Mouse (Mus musculus) myocyte (in vitro differentiated cells): ENCODE measurements around the gene Efcab9. TPM values are rescaled to one million over a fixed set of nuclear protein-coding genes. Genes with fewer than 3 reads are reported as not detected.

Experiments
- H3K27me3 ChIP-seq: one replicate; pipeline ENCODE4 v1.6.1; 2011; ENCODE audit not compliant: control insufficient read depth, insufficient read depth, insufficient read length
- H3K36me3 ChIP-seq: one replicate; pipeline ENCODE4 v1.6.1; 2011; ENCODE audit not compliant: control insufficient read depth, insufficient read depth
- H3K4me2 ChIP-seq: one replicate; pipeline ENCODE4 v1.6.1; 2011; ENCODE audit warnings: low read depth, control low read depth
- H3K4me3 ChIP-seq: one replicate; pipeline ENCODE4 v1.5.1; 2011; ENCODE audit warnings: mild to moderate bottlenecking, control low read depth, moderate library complexity
- H3K79me2 ChIP-seq: one replicate; pipeline ENCODE4 v1.6.1; 2011; ENCODE audit not compliant: control insufficient read depth, insufficient read depth
- H3ac ChIP-seq: one replicate; pipeline ENCODE4 v1.6.1; 2011; ENCODE audit not compliant: control insufficient read depth, insufficient read length
- CEBPB ChIP-seq: IDR thresholded peaks from 2 replicates; pipeline ENCODE4 v1.6.1; 2011; ENCODE audit warnings: mild to moderate bottlenecking, moderate library complexity; ENCODE audit not compliant: poor library complexity, insufficient read depth, severe bottlenecking
- E2F4 ChIP-seq: IDR thresholded peaks from one replicate; pipeline ENCODE4 v1.6.1; 2011; ENCODE audit warnings: mild to moderate bottlenecking, control low read depth, moderate library complexity; ENCODE audit not compliant: insufficient read depth
- MAX ChIP-seq: IDR thresholded peaks from one replicate; pipeline ENCODE4 v1.6.1; 2011; ENCODE audit warnings: low read depth, mild to moderate bottlenecking, control low read depth
- MYOD1 ChIP-seq, 3 experiments: IDR thresholded peaks; one replicate each; pipeline ENCODE4 v1.6.1; 2011; ENCODE audit warnings: control low read depth in 2 of 3, low read depth in 2 of 3, mild to moderate bottlenecking in 2 of 3, moderate library complexity in 1 of 3; ENCODE audit not compliant: insufficient read length in 2 of 3, control insufficient read depth in 1 of 3
- POLR2A ChIP-seq: IDR thresholded peaks from one replicate; pipeline ENCODE4 v1.6.1; 2011; ENCODE audit warnings: low read depth, mild to moderate bottlenecking, control low read depth, moderate library complexity; ENCODE audit not compliant: insufficient read length
- POLR2AphosphoS2 ChIP-seq: IDR thresholded peaks from one replicate; pipeline ENCODE4 v1.6.1; 2011; ENCODE audit warnings: low read depth, control low read depth; ENCODE audit not compliant: insufficient read length
- REST ChIP-seq: IDR thresholded peaks from one replicate; pipeline ENCODE4 v1.6.1; 2011; ENCODE audit warnings: mild to moderate bottlenecking, control low read depth, moderate library complexity; ENCODE audit not compliant: insufficient read depth, insufficient read length
- SRF ChIP-seq: IDR thresholded peaks from one replicate; pipeline ENCODE4 v1.6.1; 2011; ENCODE audit warnings: low read depth; ENCODE audit not compliant: control insufficient read depth, insufficient read length
- TCF12 ChIP-seq: IDR thresholded peaks from one replicate; pipeline ENCODE4 v1.6.1; 2011; ENCODE audit warnings: mild to moderate bottlenecking, control low read depth; ENCODE audit not compliant: poor library complexity, insufficient read depth, severe bottlenecking
- TCF3 ChIP-seq: IDR thresholded peaks from one replicate; pipeline ENCODE4 v1.6.1; 2011; ENCODE audit warnings: low read depth, control low read depth; ENCODE audit not compliant: insufficient read length
- polyA plus RNA-seq: library from polyadenylated mRNA; unstranded; fragments of >200 nt; fragmentation: generic; extraction: Trizol; gene quantifications from one replicate; pipeline ENCODE4 v1.2.1, GENCODE M21; 2012; ENCODE audit warnings: missing spikeins

Efcab9 gene
- polyA plus RNA-seq, 1 experiment = 0.08 TPM

GRCm38 (mm10) chr11:32561465-32562355 lies 29.8 kb upstream of the Efcab9 start:
- H3K4me3 ChIP-seq = no peak overlapping the region
- H3ac ChIP-seq = no peak overlapping the region
- TF ChIP-seq POLR2A (no peak), TCF12 (no peak), TCF3 (no peak), REST (no peak), POLR2AphosphoS2 (no peak), CEBPB (no peak), SRF (no peak)
- H3K36me3 ChIP-seq = peaks cover 7% of the 10 kb centered on the region
- H3K27me3 ChIP-seq = no peaks in the 10 kb centered on the region
- no peak overlapping the region for H3K4me2 ChIP-seq
- H3K79me2 ChIP-seq = peaks cover 11% of the 10 kb centered on the region

- H3K4me2 ChIP-seq = no peak overlapping the region
- H3K36me3 ChIP-seq = peaks cover 7% of the 10 kb centered on the region
- H3K4me3 ChIP-seq = no peak overlapping the region
- H3ac ChIP-seq = no peak overlapping the region
- H3K27me3 ChIP-seq = no peaks in the 10 kb centered on the region
- TF ChIP-seq POLR2A (no peak), TCF12 (no peak)
- H3K79me2 ChIP-seq = peaks cover 2% of the 10 kb centered on the region
These were observed 28.3 kb upstream of the Efcab9 start for GRCm38 (mm10) chr11:32560015-32560770.

GRCm38 (mm10) chr11:32558677-32559076 lies 26.8 kb upstream of the Efcab9 start:
- no peak for TF ChIP-seq MAX
- no peak for TF ChIP-seq POLR2A
- TF ChIP-seq SRF = no peak
- no peak for TF ChIP-seq REST
- Histone ChIP-seq H3K4me2 (no peak overlapping the region), H3K79me2 (peaks cover 7% of the 10 kb centered on the region), H3K27me3 (no peaks in the 10 kb centered on the region), H3K4me3 (no peak overlapping the region), H3ac (no peak overlapping the region), H3K36me3 (peaks cover 7% of the 10 kb centered on the region)

- Histone ChIP-seq H3K27me3 (no peaks in the 10 kb centered on the region), H3K36me3 (peaks cover 7% of the 10 kb centered on the region), H3K79me2 (peaks cover 12% of the 10 kb centered on the region), H3K4me2 (no peak overlapping the region), H3K4me3 (no peak overlapping the region), H3ac (no peak overlapping the region)
- TF ChIP-seq TCF12 = no peak
- TF ChIP-seq POLR2A = no peak
- TF ChIP-seq TCF3 = no peak
- no peak for TF ChIP-seq MAX
- TF ChIP-seq CEBPB = no peak
- TF ChIP-seq E2F4 = no peak
- TF ChIP-seq REST = no peak
These were observed 26.1 kb upstream of the Efcab9 start for GRCm38 (mm10) chr11:32558026-32558425.

- TF ChIP-seq E2F4 = no peak
- TF ChIP-seq MAX = no peak
- no peak for TF ChIP-seq MYOD1 (IDR thresholded peaks at IDR 0.05; ENCODE audit: control insufficient read depth in 1 of 3, insufficient read length in 2 of 3, low read depth in 2 of 3)
- no peak for TF ChIP-seq TCF12
- Histone ChIP-seq H3ac (no peak overlapping the region), H3K36me3 (peaks cover 7% of the 10 kb centered on the region), H3K4me2 (no peak overlapping the region), H3K4me3 (no peak overlapping the region), H3K27me3 (no peaks in the 10 kb centered on the region), H3K79me2 (peaks cover 19% of the 10 kb centered on the region)
These were observed 24.6 kb upstream of the Efcab9 start for GRCm38 (mm10) chr11:32556333-32556990.
